Mouse (Mus musculus) MEL (cell line): ENCODE measurements around the gene Rnf217.

Source experiments
- E2F4 ChIP-seq: IDR thresholded peaks from 2 replicates; pipeline ENCODE4 v1.6.1; 2011; ENCODE audit warnings: low read depth, low read length, improper control_type of control experiment, borderline replicate concordance
- ELF1 ChIP-seq: IDR thresholded peaks from 2 replicates; pipeline ENCODE4 v1.6.1; 2014; ENCODE audit warnings: low read depth, mild to moderate bottlenecking, inconsistent platforms, low read length, improper control_type of control experiment, moderate library complexity
- EP300 ChIP-seq, 2 experiments: IDR thresholded peaks; 2 replicates each; pipeline ENCODE4 v1.6.1; 2011; ENCODE audit warnings: improper control_type of control experiment in 2 of 2, low read length in 2 of 2, low read depth in 1 of 2, mild to moderate bottlenecking in 1 of 2
- POLR2A ChIP-seq, 2 experiments: IDR thresholded peaks; 2 replicates each; pipeline ENCODE4 v1.6.1; 2011 to 2012; ENCODE audit warnings: low read length in 2 of 2, mild to moderate bottlenecking in 2 of 2, control low read depth in 1 of 2, improper control_type of control experiment in 1 of 2, low read depth in 1 of 2, moderate library complexity in 1 of 2; ENCODE audit not compliant: control insufficient read depth in 1 of 2, insufficient read depth in 1 of 2, poor library complexity in 1 of 2
- TAL1 ChIP-seq: IDR thresholded peaks from 2 replicates; pipeline ENCODE4 v1.6.1; 2012; ENCODE audit warnings: mild to moderate bottlenecking, inconsistent platforms, low read length, moderate library complexity, mixed read lengths
- USF2 ChIP-seq, 2 experiments: IDR thresholded peaks; 2 replicates each; pipeline ENCODE4 v1.6.1; 2011 to 2012; ENCODE audit warnings: improper control_type of control experiment in 2 of 2, low read length in 2 of 2, borderline replicate concordance in 1 of 2, inconsistent platforms in 1 of 2, low read depth in 1 of 2, mild to moderate bottlenecking in 1 of 2; ENCODE audit not compliant: insufficient read depth in 1 of 2
- ZC3H11A ChIP-seq: IDR thresholded peaks from 2 replicates; pipeline ENCODE4 v1.6.1; 2012; ENCODE audit warnings: low read depth, mild to moderate bottlenecking, inconsistent platforms, low read length, improper control_type of control experiment
- ZKSCAN1 ChIP-seq: IDR thresholded peaks from 2 replicates; pipeline ENCODE4 v1.6.1; 2012; ENCODE audit warnings: low read depth, mild to moderate bottlenecking, inconsistent platforms, low read length, improper control_type of control experiment, moderate library complexity

- TF ChIP-seq TAL1 (no peak), ZC3H11A (no peak), ZKSCAN1 (no peak), ELF1 (no peak), USF2 (IDR thresholded peaks at IDR 0.05; ENCODE audit: borderline replicate concordance in 1 of 2, insufficient read depth in 1 of 2, low read depth in 1 of 2, low read length in 2 of 2) (no peak), POLR2A (IDR thresholded peaks at IDR 0.05; ENCODE audit: control insufficient read depth in 1 of 2, insufficient read depth in 1 of 2, low read depth in 1 of 2, low read length in 2 of 2, poor library complexity in 1 of 2) (no peak), E2F4 (no peak), EP300 (IDR thresholded peaks at IDR 0.05; ENCODE audit: low read depth in 1 of 2, low read length in 2 of 2) (no peak)
Measured at GRCm38 (mm10) chr10:31573267-31573666, 35.7 kb downstream of the Rnf217 start.
